Mouse (Mus musculus): Measurements from ENCODE around the gene Fthl17b. TPM values are rescaled to one million over a fixed set of nuclear protein-coding genes. Genes with fewer than 3 reads are reported as not detected.
"Not testable (repeated sequence)": the region's sequence is repeated elsewhere in the genome, so short reads cannot be mapped to it uniquely, and the experiment has no call there.

Fthl17b gene
- not detected for total RNA-seq (2022)

GRCm38 (mm10) chrX:8962875-8963274 is at the start of gene Fthl17b:
Gene Fthl17b (minus strand): TSS chrX:8962975.
- not testable (repeated sequence) for DNase-seq (ENCODE audit: low spot score in 2 of 2)

- DNase-seq (ENCODE audit: low spot score in 2 of 2): not testable (repeated sequence)
Measured at GRCm38 (mm10) chrX:8986655-8987054, 23.9 kb upstream of the Fthl17b start, which contains the start of gene Fthl17d. Gene Fthl17d (minus strand): TSS chrX:8986755.

GRCm38 (mm10) chrX:8976459-8976858 is 13.7 kb upstream of the Fthl17b start, which contains the start of gene Fthl17c:
Gene Fthl17c (minus strand): TSS chrX:8976559.
- not testable (repeated sequence) for DNase-seq (ENCODE audit: low spot score in 2 of 2)

- not testable (repeated sequence) for DNase-seq (ENCODE audit: low spot score in 2 of 2)
Measured at GRCm38 (mm10) chrX:8964618-8965017, 1.8 kb upstream of the Fthl17b start.

- peak; percentile 24 to 40 for DNase-seq (ENCODE audit: low spot score in 2 of 2)
Measured at GRCm38 (mm10) chrX:8948130-8948805, 14.5 kb downstream of the Fthl17b start.

- no peak for DNase-seq (ENCODE audit: low spot score in 2 of 2)
Measured at GRCm38 (mm10) chrX:8944041-8944440, 18.7 kb downstream of the Fthl17b start.

GRCm38 (mm10) chrX:8927308-8927707 is 35.5 kb downstream of the Fthl17b start:
- no peak for DNase-seq (ENCODE audit: low spot score in 2 of 2)

GRCm38 (mm10) chrX:8921813-8922607 is 40.8 kb downstream of the Fthl17b start:
- DNase-seq (ENCODE audit: low spot score in 2 of 2): no peak

- DNase-seq (ENCODE audit: low spot score in 2 of 2): no peak
Measured at GRCm38 (mm10) chrX:8921080-8921479, 41.7 kb downstream of the Fthl17b start.

Other genes with a start within 250 kb of the Fthl17b start
- gene Ssx9, start 214.5 kb downstream of the Fthl17b start, total RNA-seq (2022): not detected
- not detected for gene Ssxb5, start 159.3 kb downstream of the Fthl17b start, total RNA-seq (2022)
- gene Gm6592, start 119.0 kb downstream of the Fthl17b start, total RNA-seq (2022): not detected
- gene Gm5751, start 88.7 kb downstream of the Fthl17b start, total RNA-seq (2022): not detected
- under 1 TPM in 3 of 4 experiments, not detected in 1; 0.21 to 0.45 (median 0.34) TPM for gene B630019K06Rik, start 70.6 kb downstream of the Fthl17b start, total RNA-seq (2022)
- not detected for gene Fthl17c, start 13.6 kb upstream of the Fthl17b start, total RNA-seq (2022)
- gene Fthl17d, start 23.8 kb upstream of the Fthl17b start, total RNA-seq (2022): not detected
- gene Fthl17e, start 70.5 kb upstream of the Fthl17b start, total RNA-seq (2022): not detected
- not detected for gene Fthl17f, start 100.0 kb upstream of the Fthl17b start, total RNA-seq (2022)
- gene 4930402K13Rik, start 141.6 kb upstream of the Fthl17b start, total RNA-seq (2022): not detected
- gene Lancl3, start 236.9 kb upstream of the Fthl17b start, total RNA-seq (2022): under 1 TPM; 0.08 to 0.51 (median 0.17) TPM